Mouse (Mus musculus): ENCODE data around the gene Klk14. TPM values are rescaled to one million over a fixed set of nuclear protein-coding genes. Genes with fewer than 3 reads are reported as not detected.

Klk14 gene
- polyA plus RNA-seq (2017; shearing (Covaris generic)) = not detected

DNA sequence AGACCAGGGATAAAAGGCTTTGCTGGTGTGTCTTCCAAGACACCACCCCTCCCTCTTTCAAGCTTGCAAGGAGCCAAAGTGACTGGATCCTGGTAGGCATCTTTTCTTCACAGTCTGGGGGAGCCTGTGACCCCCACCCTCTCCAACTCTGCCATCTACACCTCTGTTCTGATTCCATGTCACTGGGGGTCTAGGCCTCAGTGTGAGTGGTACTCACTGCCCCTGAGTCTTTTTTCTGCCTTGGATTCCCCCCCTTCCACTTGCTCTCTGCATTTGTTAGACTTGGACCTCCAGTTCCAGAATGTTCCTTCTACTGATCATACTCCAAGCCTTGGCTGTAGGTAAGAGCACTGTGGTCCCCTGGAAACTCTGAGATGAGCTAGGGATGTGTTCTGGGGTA lies at the start of gene Klk14:
TSS of gene Klk14 (plus strand) at position 301 of the 400 bp plus-strand sequence.

DNA sequence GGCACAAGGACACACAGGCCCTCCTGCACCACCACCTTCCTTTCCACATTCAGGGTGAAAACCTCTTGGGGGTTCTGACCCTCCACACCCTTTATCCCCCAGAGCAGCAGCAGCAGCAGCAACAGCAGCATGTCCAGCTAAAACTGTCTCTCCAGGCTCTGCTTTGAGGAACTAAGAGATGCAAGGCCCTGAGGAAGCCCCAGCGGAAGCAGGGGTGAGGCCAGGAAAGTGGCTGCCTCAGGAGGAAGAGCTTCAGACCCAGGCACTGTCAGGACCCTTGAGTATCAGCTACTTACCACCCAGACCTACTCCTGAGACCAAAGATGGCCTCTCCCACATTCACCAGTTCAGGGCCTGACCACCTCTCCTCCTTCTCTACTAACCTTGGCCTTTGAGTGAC lies 30.2 kb upstream of the Klk14 start, which contains the start of gene Siglece:
TSS of gene Siglece (minus strand) at position 160 of the 400 bp plus-strand sequence.

DNA sequence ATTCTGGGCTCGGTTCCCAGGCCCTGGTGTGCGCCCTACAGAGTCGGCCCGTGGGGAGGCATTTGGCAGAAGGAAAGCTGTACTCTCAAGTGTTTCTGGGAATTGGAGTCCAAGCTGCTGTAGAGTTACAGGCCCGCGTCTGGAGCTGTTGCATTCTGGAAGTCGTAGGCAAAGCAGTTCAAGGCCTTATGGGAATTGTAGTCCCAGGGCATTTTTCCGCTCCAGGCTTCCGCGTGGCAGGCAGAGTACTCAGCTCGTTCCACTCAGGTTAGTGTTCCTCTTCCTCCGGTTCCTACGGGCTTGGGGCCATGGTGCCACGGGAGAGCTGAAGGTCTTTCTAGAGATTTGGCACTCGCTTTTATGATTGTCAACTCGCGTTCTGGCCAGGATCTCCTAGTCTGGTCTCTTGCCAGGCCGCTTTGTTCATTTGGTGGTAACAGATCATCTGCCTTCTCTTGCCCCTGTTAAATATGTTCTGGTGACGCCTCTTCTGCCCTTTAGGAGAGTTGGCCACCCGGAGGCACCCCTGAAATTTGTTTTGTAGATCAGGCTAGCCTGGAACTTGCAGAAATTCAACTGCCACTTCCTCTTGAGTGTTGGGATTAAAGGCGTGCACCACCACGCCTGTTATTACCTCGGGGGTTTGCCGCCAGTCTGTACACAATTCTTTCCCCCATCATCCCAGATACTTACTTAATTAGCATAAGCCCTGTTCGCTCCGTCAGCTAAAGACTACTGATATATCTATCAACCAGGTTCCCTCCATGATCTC lies 18.2 kb upstream of the Klk14 start, which contains the start of gene Ctu1:
TSS of gene Ctu1 (plus strand) at position 208 of the 772 bp plus-strand sequence.

DNA sequence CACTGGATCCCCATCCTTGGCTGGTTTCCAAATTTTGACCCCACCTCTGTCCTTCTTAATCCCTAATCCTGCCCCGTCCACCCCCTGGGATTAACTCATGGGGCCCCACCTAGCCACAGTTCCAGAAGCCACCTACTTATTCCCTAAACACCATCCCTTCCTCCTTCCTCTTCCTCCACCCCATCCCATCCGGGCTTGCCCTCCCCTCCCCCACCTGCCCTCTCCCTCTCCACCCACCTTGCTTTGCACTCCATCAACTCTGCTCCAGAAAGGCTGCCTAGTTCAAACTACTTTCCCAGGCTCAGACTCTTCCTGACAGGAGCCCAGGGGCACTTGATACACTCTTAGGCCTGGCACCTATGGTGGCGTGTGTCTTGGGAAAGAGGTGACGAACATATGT lies 22.0 kb downstream of the Klk14 start, which contains the start of gene Klk13:
TSS of gene Klk13 (plus strand) at position 301 of the 400 bp plus-strand sequence.

Other genes with a start within 250 kb of the Klk14 start
- not detected for gene Cldnd2, start 249.6 kb upstream of the Klk14 start, polyA plus RNA-seq (2017; shearing (Covaris generic))
- gene Etfb, start 246.3 kb upstream of the Klk14 start, polyA plus RNA-seq (2017; shearing (Covaris generic)) = 73.5 TPM
- gene Gm45233, start 246.3 kb upstream of the Klk14 start, polyA plus RNA-seq (2017; shearing (Covaris generic)) = not detected
- 5.9 TPM for gene Vsig10l, start 227.3 kb upstream of the Klk14 start, polyA plus RNA-seq (2017; shearing (Covaris generic))
- not detected for gene Iglon5, start 200.3 kb upstream of the Klk14 start, polyA plus RNA-seq (2017; shearing (Covaris generic))
- gene 4931406B18Rik, start 184.5 kb upstream of the Klk14 start, polyA plus RNA-seq (2017; shearing (Covaris generic)) = not detected
- gene Cd33, start 146.0 kb upstream of the Klk14 start, polyA plus RNA-seq (2017; shearing (Covaris generic)) = not detected
- 1.8 TPM for gene Zfp658, start 128.2 kb upstream of the Klk14 start, polyA plus RNA-seq (2017; shearing (Covaris generic))
- 6.4 TPM for gene Zfp719, start 110.8 kb upstream of the Klk14 start, polyA plus RNA-seq (2017; shearing (Covaris generic))
- not detected for gene Zfp819, start 83.2 kb upstream of the Klk14 start, polyA plus RNA-seq (2017; shearing (Covaris generic))
- gene Ceacam18, start 55.7 kb upstream of the Klk14 start, polyA plus RNA-seq (2017; shearing (Covaris generic)) = not detected
- gene Siglece, start 30.3 kb upstream of the Klk14 start, polyA plus RNA-seq (2017; shearing (Covaris generic)) = not detected
- 4.6 TPM for gene Ctu1, start 18.4 kb upstream of the Klk14 start, polyA plus RNA-seq (2017; shearing (Covaris generic))
- not detected for gene Klk13, start 22.1 kb downstream of the Klk14 start, polyA plus RNA-seq (2017; shearing (Covaris generic))
- not detected for gene Klk12, start 78.5 kb downstream of the Klk14 start, polyA plus RNA-seq (2017; shearing (Covaris generic))
- gene Klk11, start 84.2 kb downstream of the Klk14 start, polyA plus RNA-seq (2017; shearing (Covaris generic)) = 0.30 TPM
- gene Klk10, start 90.6 kb downstream of the Klk14 start, polyA plus RNA-seq (2017; shearing (Covaris generic)) = 0.56 TPM
- 0.60 TPM for gene Klk9, start 101.5 kb downstream of the Klk14 start, polyA plus RNA-seq (2017; shearing (Covaris generic))
- 41.3 TPM for gene Klk8, start 107.2 kb downstream of the Klk14 start, polyA plus RNA-seq (2017; shearing (Covaris generic))
- not detected for gene Klk7, start 120.9 kb downstream of the Klk14 start, polyA plus RNA-seq (2017; shearing (Covaris generic))
- gene Klk6, start 134.1 kb downstream of the Klk14 start, polyA plus RNA-seq (2017; shearing (Covaris generic)) = not detected
- gene Klk5, start 151.6 kb downstream of the Klk14 start, polyA plus RNA-seq (2017; shearing (Covaris generic)) = not detected
- not detected for gene Klk4, start 190.7 kb downstream of the Klk14 start, polyA plus RNA-seq (2017; shearing (Covaris generic))
- gene Klk15, start 243.3 kb downstream of the Klk14 start, polyA plus RNA-seq (2017; shearing (Covaris generic)) = not detected